Mouse (Mus musculus) left cerebral cortex, adult 18-20 months (tissue): ENCODE measurements around the gene Cish. TPM values are rescaled to one million over a fixed set of nuclear protein-coding genes. Genes with fewer than 3 reads are reported as not detected.

Experiments
- DNase-seq, 2 experiments: peaks; one replicate each; pipeline ENCODE4 v3.0.0; 2021 to 2022; ENCODE audit warnings: low spot score in 2 of 2, mixed read lengths in 1 of 2
- total RNA-seq, 2 experiments: library from RNA; stranded (reverse); gene quantifications; 2 replicates each; pipeline ENCODE4 v1.2.3; 2021

The Cish gene
- total RNA-seq, 2 experiments from 2014 or later = 6.9 to 9.1 TPM

DNA sequence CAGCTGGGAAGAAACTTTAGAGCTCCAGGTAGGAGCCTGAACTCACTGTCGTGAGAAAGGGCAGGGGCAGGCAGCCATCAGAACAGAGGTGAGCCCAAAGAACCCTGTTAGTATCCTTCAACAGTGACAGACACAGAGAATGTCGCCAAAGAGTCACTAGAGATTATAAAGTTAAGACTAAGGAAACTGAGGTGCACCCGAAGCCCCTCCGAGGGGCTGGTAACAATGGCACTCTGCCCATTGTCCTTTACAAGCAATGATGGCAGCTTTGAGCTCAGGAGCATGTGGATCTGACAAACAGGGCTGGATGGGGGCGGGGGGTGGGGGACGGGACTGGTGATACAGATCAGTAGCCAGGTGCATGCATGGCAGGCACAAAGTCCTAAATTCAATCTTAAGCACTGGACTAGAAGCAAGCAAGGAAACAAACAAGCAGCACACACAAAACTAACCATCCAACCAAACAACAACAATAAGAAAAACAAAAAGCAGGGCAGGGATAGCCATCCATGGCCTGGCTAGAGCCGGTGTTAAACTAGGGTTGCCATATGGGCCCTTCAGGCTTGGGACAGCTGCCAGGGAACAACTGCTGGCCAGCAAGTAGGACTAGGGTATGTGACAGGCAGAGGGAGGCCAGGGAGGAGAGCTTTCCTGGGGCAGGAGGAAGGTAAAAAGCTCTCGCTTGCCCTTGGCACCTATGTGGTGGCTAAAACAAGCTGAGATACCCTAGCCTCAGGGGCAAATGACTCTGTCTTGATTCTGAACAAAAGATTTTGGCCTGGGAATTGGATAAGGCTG, 47.5 kb downstream of the Cish start:
- no peak for DNase-seq

DNA sequence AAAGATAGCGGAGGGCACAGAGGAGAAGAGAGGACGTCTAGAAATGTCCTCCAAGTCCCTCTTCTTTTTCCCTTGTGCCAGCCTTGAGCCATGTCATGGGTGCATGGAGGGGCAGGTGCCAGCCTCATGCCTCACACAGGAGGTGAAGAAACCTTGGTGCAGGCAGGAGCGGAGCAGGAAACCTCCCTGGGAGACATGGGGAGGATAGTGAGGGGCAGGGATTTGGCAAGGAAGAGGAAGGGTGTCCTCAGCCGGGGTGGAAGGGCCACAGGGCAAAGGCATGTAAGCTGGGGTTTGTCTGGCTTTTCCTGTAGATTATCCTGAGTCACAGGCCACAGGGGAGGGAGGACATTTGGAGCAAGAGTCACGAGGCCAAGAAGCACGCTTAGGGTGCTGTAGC, 48.2 kb downstream of the Cish start:
- no peak for DNase-seq

DNA sequence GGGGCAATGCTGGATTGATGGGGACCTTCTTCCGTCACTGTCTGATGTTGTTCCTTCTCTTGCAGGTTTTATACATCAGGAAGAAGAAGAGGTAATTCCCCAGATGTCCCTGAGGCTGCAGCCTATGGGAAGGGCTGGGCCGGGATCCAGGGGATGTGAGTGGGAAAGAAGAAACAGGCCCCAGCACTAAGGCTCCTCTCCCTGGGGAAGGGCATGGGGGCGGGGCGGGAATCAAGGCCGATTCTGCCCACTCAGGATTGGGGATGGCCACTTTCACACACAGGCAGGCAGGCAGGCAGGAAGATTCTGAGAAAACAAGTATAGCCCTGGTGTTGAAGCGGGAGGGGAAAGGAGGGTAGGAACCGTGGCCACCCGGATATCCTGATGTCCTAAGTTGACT, 50.3 kb downstream of the Cish start:
- no peak for DNase-seq

DNA sequence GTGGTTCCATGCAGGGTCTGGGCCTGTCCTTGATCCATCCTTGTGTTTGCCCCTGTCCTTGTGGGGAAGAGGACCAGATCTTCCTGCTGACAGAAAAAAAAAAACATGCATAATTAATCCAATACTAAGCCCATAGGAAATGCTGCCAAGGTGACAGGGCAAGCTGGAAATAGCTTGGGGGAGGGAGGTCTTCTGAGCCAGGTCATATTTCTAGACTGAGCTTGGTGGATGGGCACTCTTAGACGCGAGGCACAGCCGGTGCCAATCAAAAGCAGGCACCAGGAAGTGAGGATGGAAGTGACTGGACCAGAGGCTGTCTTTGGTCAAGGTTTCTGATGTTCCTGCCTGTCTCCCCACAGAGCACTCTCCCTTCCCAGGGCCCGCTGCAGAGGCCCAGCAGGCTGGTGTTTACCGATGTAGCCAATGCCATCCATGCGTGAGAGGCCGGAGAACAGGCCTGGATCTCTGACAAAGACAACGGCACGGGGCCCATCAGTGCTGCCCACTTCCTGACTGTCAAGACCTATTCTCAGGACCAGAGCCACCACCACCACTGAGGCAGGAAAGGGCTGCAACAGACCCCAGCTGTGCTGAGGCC, 51.9 kb downstream of the Cish start:
- no peak for DNase-seq

DNA sequence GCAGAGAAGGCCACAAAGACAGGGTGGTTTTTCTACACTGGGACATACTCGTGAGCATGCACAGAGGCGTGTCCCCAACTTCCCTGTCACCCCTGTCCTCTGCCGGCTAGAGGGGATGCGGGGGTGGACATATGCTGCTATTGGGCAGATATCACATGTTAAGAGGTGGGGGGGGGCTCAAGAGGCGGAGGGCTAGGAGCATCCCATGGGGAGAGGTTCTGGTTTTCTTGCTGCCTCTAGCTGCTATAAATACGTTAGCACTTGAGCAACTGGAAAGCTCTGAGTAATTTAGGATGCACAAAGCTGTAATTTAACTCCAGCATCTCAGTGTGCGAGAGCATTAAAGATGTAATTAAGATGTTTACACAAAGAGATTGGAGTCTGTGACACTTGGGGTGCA, 53.5 kb downstream of the Cish start:
- DNase-seq = no peak

Other genes with a start within 250 kb of the Cish start
- gene Dock3, start 64.1 kb upstream of the Cish start, total RNA-seq = 100 to 1,000 TPM; 199 to 214 TPM
- 1 to 10 TPM; 3.3 to 4.3 TPM for gene Mapkapk3, start 6.1 kb upstream of the Cish start, total RNA-seq
- gene Hemk1, start 42.3 kb downstream of the Cish start, total RNA-seq = 10 to 100 TPM; 14.7 to 16.8 TPM
- 1 to 10 TPM; 4.1 to 4.2 TPM for gene 6430571L13Rik, start 44.6 kb downstream of the Cish start, total RNA-seq
- 10 to 100 TPM; 24.3 to 29.7 TPM for gene Cacna2d2, start 103.6 kb downstream of the Cish start, total RNA-seq
- gene Tmem115, start 237.9 kb downstream of the Cish start, total RNA-seq = 10 to 100 TPM; 36.0 to 38.5 TPM
- gene Cyb561d2, start 246.2 kb downstream of the Cish start, total RNA-seq = 10 to 100 TPM; 14.3 to 16.2 TPM
- gene Nprl2, start 246.2 kb downstream of the Cish start, total RNA-seq = 10 to 100 TPM; 42.2 to 43.6 TPM